Mouse (Mus musculus) spleen, adult 12 weeks (tissue): Measurements from ENCODE around the gene Lep.

ENCODE experiments used
- DNase-seq: peaks from one replicate; pipeline ENCODE4 v3.0.0; 2022; ENCODE audit warnings: low spot score

Lep gene

DNA sequence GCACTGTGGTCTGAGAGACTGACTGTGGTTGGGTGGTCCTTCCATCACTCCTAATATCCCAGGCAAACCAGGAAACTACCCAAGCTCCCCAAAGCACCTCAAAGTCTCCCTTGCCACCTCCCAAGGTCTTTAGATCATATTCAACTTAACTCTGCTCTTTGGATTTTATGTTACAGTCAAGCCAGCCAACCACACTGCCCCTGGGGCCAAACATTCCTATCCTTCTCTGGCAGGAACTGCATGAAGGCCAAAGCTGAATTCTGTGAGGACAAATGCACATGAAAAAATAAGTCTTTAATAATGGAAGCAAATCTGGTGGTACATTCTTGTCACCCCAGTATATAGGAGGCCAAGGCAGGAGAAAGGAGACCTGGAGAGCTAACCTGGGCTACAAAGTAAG lies 16.0 kb upstream of the Lep start:
- no peak for DNase-seq

DNA sequence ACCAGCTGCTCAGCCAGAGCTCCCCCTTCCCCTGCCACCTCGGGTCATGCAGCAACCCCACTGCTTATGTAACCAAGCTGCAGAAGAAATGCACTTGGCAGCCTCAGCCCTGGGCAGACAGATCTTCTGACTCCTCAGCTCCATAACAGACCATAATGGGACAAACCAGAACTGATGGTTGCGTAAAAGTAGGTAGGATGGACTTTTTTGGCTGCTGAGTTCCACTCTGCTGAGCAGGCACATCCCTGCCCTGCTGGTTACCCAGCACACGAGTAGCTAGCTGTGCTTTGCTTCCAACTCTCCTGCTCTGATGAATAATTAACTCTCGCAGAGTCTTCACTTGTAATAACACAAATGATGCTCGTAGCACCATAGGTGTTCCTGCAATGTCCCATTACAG lies 10.1 kb upstream of the Lep start:
- no peak for DNase-seq

DNA sequence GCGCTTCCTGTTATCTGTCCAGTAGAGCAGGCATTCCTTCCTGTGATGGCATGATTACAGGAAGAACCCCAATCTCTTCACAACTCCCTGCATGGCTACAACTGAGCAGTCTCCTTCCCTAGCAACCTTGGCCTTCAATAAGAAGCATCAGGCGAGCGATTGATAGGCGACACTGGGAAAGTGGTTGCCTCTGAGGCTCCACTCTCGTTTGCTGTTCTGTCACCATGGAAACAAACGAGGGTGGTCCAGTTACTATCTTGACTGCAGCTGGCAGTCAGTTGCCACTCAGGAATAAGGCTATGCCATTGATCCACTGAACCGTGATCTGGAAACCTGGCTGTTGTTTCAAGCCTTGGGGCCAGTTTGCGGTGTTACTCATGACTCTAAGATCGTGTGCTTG lies 7.8 kb upstream of the Lep start:
- DNase-seq, result no peak

DNA sequence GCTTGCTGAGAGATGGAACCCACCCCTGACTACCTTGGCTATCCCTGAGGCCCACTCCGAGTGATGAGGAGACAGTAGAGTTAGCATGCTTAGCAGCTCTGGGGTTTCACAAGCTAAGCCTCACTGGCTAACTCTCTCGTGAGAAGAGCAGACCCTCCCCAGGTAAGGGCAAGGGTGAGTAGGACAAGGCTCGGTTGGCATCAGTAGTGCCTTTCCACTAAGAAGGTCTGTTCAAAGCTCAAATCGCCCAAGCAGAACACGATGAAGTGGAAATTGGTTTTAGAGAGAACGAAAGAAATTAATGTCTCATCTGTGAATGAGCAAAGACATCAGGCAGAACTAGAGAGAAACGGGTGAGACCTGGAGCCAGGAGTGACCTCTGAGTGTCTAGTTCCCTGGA lies 6.8 kb upstream of the Lep start:
- DNase-seq, result no peak

DNA sequence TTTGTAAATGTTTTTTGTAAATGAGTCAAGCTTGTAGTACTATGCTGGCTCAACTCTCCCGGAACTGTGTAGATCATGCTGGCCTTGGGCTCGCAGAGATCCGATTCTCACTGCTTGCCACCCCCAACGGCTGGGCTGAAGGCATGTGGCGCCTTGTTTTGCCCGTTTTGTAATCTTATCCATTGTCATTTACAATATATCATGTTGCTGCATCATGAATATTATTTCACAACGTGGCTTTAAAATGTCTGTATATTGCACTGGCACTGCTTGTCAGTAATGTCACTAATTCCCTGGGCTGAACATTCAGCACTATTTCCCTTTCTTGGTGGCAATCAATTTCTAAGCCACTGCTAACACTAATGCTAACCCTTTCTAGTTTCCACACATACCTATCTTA lies 3.6 kb upstream of the Lep start:
- DNase-seq, result no peak

DNA sequence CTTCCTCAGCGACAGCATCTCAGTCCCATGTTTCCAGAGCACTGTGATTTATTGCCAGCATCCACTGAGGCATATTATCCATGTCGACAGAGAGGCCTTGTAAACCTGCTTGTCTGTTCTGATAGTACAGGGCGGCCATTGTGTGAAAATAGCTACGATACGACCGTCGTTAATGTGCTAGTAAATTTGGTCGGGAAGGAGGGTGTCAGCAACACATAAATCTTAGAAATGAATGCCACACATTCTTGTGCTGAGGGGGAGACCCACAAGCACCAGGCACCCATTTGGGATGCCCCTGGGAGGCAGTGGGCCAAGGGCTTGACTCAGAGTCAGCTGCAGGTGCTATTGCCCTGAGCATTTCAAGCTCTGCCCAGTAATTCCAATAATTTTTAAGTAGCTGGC lies 6.4 kb downstream of the Lep start:
- DNase-seq, result no peak

DNA sequence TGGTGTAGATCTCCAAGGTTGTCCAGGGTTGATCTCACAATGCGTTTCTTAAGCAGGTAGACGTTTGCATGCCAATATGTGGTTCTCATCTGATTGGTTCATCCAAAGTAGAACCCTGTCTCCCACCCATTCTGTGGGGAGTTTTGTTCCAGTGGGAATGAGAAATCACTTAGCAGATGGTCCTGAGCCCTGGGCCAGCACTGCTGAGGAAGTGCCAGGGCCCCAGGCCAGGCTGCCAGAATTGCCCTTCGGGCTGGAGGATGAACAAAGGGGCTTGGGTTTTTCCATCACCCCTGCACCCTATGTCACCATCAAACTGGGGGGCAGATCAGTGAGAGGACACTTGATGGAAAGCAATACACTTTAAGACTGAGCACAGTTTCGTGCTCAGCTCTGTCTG lies 12.2 kb downstream of the Lep start:
- no peak for DNase-seq

DNA sequence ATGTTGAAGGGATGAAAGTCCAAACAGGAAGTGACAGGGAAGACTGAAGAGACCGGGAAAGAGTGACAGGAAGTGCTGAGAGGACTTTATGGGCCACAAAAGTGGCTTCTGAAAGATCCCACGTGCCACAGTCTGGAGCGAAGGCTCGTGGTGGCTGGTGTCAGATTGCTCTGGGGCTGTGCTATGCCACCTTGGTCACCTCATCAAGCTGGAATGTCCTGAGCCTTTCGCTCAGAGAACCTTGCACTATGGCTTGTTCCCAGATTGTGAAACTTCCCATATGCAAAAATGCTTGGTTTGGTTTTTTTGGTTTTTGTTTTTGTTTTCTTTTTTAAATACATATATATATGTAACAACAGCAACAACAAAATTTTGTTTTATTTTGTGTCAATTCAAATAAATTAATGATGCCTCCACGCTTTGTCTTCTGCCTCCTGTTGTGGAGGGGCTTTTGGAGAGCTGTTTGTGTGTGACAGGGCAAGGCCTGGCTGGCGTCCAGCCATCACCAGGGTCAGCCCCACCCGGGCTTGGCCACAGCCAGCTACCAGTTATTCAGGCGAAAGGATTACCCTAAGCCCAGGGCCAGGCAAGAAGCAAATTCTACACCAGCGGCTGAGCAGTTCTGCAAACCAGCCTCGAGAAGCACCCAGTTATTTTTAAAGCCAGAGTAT lies 13.6 kb downstream of the Lep start:
- DNase-seq, result no peak

DNA sequence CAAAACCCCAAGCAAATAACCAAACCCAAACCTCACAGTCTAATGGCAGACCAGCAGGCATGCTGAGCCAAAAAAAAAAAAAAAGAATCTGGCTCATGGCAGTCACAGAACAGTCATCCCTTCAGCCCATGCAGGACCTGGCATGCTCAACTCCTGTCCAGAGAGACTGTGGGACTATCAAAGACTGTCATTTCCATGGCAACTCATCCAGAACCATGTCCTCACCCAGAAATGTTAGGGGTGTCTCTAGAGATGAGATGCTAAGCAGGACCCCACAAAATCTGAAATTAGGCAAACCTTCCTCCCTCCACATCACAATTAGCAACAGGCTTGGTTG lies 14.1 kb downstream of the Lep start:
- no peak for DNase-seq

DNA sequence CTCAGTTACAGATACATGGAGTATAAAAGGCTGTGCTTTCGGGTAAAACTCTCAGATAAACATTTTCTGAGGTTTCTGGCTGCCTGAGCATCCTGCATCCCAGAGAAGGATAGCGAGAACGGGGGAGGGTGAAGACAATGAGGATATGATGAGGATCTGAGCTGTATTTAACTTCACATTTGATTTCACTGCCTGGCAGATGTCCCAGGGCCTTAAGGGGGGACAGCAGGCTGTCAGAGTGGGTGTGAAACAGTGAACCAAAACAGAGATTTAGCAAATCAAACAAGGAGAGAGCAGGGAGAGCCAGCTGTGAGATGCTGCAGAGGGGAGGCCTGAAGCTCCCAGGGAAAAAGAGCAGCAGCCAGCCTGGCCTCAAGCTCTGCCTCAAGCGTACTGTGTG lies 19.3 kb downstream of the Lep start:
- no peak for DNase-seq

DNA sequence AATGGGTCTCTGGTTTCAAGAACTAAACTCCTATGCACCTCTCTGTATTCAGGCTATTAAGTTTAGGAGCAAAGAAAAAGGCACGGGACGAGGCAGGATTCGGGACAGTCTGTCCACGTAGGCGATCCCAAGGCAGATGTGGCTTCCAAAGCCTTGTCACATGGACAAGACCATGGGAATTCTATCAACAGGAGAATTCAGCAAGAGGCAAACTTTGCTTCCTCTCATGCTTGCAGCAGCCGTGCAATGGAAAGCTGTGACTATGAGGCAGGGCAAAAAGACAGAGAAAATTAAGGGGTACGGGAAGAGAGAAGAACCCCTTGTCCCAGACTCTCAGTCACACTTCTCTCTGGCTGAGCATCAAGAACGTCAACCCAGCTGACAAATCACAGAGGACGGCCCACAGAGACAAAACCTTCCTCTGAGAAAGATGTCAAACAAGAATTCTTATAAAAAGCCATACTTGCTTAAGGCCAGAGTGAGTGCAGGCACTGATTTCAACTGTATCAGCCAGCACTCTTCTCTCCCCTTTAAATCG lies 21.9 kb downstream of the Lep start:
- DNase-seq, result no peak

DNA sequence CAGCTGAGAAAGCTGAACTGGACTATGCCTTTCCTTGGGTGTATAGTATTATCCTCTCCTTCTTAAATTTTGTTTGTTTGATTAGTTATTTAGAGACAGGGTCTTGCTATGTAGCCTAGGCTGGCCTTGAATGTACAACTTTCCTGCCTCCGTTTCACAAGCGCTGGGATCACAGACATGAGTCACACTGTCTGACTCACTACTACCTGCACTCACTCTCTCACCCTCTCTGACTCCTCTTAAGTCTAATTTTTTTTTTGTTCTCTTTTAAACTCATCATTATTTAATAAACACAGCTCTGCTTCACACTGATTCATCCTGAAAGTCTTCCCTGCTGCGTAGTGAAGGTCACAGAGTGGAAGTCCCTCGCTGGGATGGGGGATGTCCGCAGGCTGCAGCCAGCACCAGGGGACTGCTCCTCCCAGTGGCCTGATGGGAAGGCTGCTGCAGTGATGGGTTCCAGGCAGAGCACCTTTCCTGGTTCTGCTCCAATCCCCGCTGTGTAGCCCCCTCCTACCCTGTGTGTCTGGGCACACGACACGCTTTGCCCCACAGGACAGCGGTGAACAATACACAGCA lies 22.8 kb downstream of the Lep start:
- no peak for DNase-seq

DNA sequence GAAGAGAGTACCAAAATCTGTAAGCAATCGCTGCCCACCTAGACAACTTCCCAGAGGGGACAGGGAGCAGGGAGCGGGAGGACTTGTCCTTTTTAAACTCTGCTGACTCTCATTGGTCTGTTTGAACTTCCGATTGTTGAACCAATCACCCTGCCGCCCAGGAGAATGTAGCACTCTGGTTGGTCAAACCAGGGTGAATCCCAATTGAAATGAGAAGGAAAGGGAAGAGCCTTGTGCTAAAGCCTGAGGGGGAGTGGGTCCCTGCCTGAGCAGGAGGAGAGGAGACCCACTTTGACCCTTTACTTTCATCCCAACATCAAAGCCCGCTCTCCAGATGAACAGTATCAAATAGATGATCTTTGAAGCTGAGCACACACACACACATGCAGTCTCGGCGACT lies 24.4 kb downstream of the Lep start:
- no peak for DNase-seq

DNA sequence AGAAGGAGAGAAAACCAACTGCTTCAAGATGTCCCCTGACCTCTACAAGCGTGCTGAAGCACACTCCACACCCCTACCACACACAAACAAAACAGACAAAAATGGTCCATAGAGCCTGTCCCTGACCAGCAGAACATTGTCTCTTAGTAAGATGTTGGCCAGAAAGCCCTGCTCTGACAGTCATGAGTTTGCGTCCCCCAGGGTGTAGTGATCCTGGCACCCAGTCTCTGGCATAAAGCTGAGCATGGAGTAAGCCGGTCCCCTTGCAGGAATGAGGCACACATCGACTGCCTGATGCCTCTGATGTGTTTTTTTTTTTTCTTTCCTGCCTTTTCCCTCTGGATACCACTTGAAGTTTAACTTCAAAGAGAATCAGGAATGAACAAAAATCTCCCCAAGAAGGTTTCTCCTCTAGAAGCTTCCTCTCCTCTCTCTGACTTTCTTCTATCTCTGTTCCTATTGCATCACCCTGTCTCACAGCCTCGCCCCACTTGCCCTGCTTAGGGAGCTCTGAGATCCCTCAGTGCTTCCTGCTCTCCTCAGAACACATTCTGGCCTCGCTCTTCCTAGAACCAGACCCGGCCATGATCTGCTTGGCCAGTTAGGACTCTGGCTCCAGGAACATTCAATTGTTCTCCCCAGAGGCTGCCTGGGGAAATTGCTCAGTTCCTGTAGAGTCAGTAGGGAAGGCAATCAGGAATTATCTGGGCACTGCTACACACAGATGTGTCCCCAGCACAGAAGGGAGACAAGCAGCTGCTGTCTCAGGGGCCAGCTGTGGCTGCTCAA lies 28.1 kb downstream of the Lep start:
- no peak for DNase-seq

DNA sequence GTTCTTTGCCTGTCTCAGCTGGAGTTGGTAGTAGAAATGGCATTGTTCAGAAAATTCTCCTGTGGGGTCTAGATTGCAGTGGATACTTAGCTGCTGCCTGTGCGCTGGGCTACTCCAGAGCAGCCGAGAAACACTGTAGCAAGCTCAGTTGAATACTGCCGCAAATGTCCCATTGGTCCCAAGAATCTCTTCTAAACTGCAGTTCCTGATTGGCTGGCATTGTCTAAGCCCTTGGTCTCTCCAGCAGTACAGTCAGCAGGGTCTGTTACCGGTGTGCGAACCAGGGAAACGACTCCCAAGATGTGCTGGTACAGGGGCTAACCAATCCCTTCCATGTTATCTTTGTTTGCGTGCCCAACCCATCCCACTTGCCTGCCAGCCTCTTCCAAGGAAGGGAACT lies 32.2 kb downstream of the Lep start:
- no peak for DNase-seq

DNA sequence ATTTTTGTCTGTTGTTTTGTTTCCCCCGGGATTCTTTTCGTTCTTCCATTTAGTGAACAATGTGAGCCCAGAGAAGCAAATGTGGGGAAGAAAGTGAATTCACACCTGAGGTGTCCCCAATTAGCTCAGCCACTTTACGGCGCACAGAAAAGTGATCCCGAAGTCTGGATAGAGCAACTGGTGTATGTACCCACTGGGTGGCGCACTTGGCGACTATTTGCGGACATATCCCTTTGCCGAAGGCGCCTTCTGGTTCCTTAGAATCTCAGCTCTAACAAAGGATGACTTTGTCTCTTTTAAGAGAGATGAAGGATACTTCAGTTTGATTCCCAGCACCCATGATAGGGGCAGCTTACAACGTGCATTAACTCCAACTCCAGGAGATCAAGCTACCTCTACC lies 32.9 kb downstream of the Lep start:
- DNase-seq, result no peak

DNA sequence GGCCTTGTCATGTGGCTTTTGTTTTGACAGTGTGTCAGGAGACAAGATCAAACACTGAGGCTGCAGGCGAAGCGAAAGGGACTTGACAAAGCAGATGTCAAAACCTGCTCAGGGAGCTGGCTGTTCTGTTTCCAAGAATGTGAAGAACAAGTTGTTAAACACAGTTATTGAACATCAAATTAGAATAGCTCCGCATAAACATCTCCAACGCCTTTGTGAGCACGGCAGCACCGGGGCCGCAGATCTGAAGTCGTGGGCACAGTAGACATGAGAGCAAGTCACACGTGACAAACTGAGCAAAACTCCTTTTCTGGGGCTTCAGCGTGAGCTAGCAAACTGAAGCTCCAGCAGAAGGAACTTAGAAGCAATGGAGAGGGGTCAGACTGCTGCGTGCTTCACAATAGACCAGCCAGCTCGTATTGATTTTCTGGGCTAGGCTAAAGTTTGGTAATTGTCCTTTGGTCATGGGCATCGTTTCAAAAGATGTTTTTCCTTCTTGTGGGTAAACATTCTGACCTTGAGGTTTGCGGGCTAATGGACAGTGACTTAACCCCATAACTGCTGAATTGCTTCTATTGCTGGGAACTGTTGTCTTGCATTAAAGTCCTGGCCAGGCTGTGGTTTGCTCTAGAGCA lies 39.6 kb downstream of the Lep start:
- DNase-seq, result no peak

DNA sequence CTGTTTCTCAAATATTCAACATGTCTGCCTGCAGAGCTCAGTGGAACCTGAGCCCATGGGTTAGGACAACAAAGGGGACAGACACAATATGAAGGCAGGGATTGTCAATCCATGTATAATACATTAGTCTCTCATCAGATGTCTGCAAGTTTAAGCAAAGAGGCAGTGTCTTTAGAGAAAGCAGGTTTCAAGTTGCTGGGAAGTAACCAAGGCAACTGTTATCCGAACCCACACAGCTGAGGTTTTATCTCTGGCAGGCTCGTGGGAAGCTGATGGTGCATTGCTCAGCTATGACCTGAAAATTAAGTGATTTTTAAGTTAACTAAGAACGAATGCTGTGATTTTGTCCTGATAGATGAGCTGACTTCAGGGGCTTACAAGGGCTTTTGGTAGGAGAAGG lies 40.4 kb downstream of the Lep start:
- DNase-seq, result no peak

DNA sequence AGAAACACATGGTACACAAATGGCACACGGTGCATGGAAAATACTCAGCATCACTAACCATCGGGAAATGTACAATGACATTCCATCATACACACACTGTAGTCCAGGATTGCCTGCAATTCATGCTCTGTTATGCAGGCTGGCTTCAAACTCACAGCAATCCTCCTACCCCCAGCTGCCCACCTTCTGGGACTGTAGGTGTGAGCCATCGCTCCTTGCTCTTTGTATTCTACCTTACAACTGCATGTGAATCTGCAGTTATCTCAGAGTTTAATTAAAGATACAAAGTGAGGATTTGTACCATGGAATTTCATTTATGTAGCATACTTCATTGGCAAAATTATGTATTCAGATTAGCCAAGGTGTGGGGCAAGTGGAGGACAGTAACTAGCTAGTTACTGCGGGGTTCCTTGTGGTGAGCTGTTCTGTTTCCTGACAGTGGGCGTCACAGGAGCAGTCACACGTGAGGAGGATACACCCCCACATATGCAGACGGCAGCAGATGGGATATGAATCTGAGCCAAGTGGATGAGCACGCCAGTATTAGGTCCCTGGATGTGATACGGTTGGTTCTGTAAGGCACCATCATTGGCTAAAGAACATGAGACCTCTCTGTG lies 41.3 kb downstream of the Lep start:
- DNase-seq, result no peak

DNA sequence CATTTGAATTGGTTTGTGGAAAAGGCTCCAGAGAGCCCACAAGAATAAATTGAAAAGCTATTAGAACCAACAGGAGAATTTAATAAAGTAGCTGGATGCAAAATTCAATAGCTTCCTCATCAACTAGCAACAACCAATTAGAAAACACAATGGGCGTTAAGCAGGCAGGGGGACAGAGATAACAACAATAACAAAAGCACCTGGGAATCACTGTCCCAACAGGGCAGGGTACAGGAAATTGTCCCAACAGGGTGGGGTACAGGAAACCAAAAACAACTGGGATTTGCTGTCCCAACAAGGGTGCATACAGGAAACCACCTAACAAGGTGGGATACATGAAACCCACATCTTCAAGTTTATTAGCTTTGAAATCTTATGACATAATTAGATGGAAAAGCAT lies 48.4 kb downstream of the Lep start:
- DNase-seq, result no peak

DNA sequence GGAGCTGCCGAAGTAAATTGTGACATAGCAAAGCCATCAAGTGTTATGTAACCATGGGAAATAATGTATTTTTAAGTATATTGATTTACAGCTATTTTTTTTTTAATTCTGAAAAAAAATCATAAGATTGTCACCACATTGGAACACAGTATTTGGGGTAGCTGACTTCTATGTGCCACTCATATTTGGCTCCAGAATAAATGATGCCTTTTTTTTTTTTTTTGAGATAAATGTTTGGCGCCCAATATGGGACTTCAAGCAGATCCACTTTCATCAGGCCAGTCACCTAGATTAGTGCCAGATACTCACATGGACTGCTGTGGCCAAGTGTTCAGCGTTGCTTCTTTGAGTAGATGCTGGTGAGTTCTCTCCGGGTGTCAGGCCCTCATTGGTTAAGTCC lies 51.5 kb downstream of the Lep start:
- no peak for DNase-seq

DNA sequence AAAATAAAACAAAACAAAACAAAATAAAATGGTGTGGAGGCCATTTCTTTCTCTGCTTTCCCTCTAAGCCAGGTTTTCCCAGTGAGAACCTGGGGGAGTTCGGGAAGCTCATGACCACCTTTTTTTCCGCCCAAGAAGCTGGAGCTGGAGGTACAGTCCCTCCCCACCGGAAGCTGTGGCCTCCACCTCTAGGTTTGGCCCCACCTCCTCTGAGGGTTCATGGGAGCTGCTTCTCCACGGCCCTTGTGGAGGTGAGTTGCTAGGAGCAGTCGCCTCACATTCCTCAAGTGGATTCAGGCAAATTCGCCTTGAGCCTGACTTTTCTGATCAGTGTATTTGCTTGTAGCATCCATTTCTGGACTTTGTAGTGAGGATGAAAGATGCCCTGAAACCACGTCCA lies 55.7 kb downstream of the Lep start:
- no peak for DNase-seq
